In genomic region chr14:76658952-76659502, GRCm38 (mm10) we compare ENCODE assay signal across 9 mouse cellular contexts.
A peak's percentile ranks its signal among the peaks of the same experiment; 100 is the strongest.
DNase-seq lines count a peak whose midpoint lies in the region; ATAC-seq lines count a peak whose summit lies in the region.
"Had no signal": no experiment of that assay in that cellular context is flagged by ENCODE, and none has a peak within 500 bp of the region (broad histone marks: within the 10 kb centered on the region; RNA-seq: fewer than 3 reads in every experiment).

No protein-coding gene starts in this region.

- no peak for DNase-seq in frontal cortex, postnatal 14 days (ENCODE audit: low spot score in 2 of 2)
- DNase-seq in midbrain, embryonic 14.5 days, result peak; percentile 36
- DNase-seq in midbrain, embryonic 11.5 days (ENCODE audit: low spot score, missing footprints), result no peak
- peak; percentile 36 to 54 for DNase-seq in thymus, postnatal 36 days
- no peak for DNase-seq in forebrain, embryonic 11.5 days (ENCODE audit: low spot score)
- DNase-seq in layer of hippocampus, postnatal 36 days, result no peak

- H3K9me3 ChIP-seq in midbrain, embryonic 14.5 days (ENCODE audit: control insufficient read depth, low read length), result no peaks in the 10 kb centered on the region
- H3K9me3 ChIP-seq in midbrain, embryonic 11.5 days (ENCODE audit: control insufficient read depth, low read length), result no peaks in the 10 kb centered on the region
- H3K9me3 ChIP-seq in embryonic facial prominence, embryonic 12.5 days, result no peaks in the 10 kb centered on the region
- no peaks in the 10 kb centered on the region for H3K9me3 ChIP-seq in forebrain, embryonic 11.5 days (ENCODE audit: control insufficient read depth, low read length)

- H3K4me2 ChIP-seq in midbrain, embryonic 14.5 days (ENCODE audit: low read length), result no peak overlapping the region
- H3K4me2 ChIP-seq in midbrain, embryonic 11.5 days, result no peak overlapping the region
- 0 out of 2 replicates have a peak overlapping the region, but pooled peaks have one; percentile 3 for H3K4me2 ChIP-seq in embryonic facial prominence, embryonic 12.5 days (replicated peaks)
- no peak overlapping the region for H3K4me2 ChIP-seq in forebrain, embryonic 11.5 days (ENCODE audit: low read depth, low read length, severe bottlenecking)

- WGBS in midbrain, embryonic 14.5 days, result 62% methylated on average over 15 of the region's 15 CpGs
- WGBS in midbrain, embryonic 11.5 days, result 81% methylated on average over 15 of the region's 15 CpGs
- WGBS in embryonic facial prominence, embryonic 12.5 days, result 56% methylated on average over 15 of the region's 15 CpGs
- WGBS in forebrain, embryonic 11.5 days, result 81% methylated on average over 15 of the region's 15 CpGs

- peaks cover 22% of the 10 kb centered on the region for H3K4me1 ChIP-seq in midbrain, embryonic 14.5 days (ENCODE audit: control insufficient read depth, insufficient read depth, low read length)
- H3K4me1 ChIP-seq in midbrain, embryonic 11.5 days (ENCODE audit: control insufficient read depth, insufficient read depth, low read length), result peaks cover 11% of the 10 kb centered on the region
- H3K4me1 ChIP-seq in embryonic facial prominence, embryonic 12.5 days, result peaks cover 27% of the 10 kb centered on the region
- peaks cover 11% of the 10 kb centered on the region; the same call in 1 of the 2 replicates for H3K4me1 ChIP-seq in forebrain, embryonic 11.5 days (replicated peaks; ENCODE audit: control insufficient read depth, insufficient read depth, low read length)

- no peaks in the 10 kb centered on the region for H3K36me3 ChIP-seq in midbrain, embryonic 14.5 days (ENCODE audit: control insufficient read depth, insufficient read depth, low read length)
- H3K36me3 ChIP-seq in midbrain, embryonic 11.5 days (ENCODE audit: control insufficient read depth, insufficient read depth, low read length), result no peaks in the 10 kb centered on the region
- H3K36me3 ChIP-seq in embryonic facial prominence, embryonic 12.5 days, result no peaks in the 10 kb centered on the region
- H3K36me3 ChIP-seq in forebrain, embryonic 11.5 days (ENCODE audit: control insufficient read depth, insufficient read depth, low read length), result no peaks in the 10 kb centered on the region; the same call in 1 of the 2 replicates

- H3K27me3 ChIP-seq in midbrain, embryonic 14.5 days (ENCODE audit: control insufficient read depth, insufficient read depth, low read length), result no peaks in the 10 kb centered on the region; the same call in 1 of the 2 replicates
- H3K27me3 ChIP-seq in midbrain, embryonic 11.5 days (ENCODE audit: control insufficient read depth, insufficient read depth, low read length), result no peaks in the 10 kb centered on the region
- no peaks in the 10 kb centered on the region for H3K27me3 ChIP-seq in embryonic facial prominence, embryonic 12.5 days
- H3K27me3 ChIP-seq in forebrain, embryonic 11.5 days (ENCODE audit: control insufficient read depth, insufficient read depth, low read length), result no peaks in the 10 kb centered on the region
- H3K27me3 ChIP-seq: megakaryocyte, embryonic 14.5 days had no signal

- no peak overlapping the region for H3K27ac ChIP-seq in midbrain, embryonic 14.5 days (replicated peaks; ENCODE audit: low read depth, low read length)
- H3K27ac ChIP-seq in midbrain, embryonic 11.5 days (ENCODE audit: low read depth, low read length), result no peak overlapping the region
- H3K27ac ChIP-seq in embryonic facial prominence, embryonic 12.5 days, result peak overlapping the region; percentile 54; the same call in 1 of the 2 replicates
- H3K27ac ChIP-seq in forebrain, embryonic 11.5 days (ENCODE audit: low read depth, low read length), result no peak overlapping the region

- H3K4me3 ChIP-seq in midbrain, embryonic 14.5 days (replicated peaks; ENCODE audit: low read depth, low read length), result no peak overlapping the region
- no peak overlapping the region for H3K4me3 ChIP-seq in midbrain, embryonic 11.5 days (ENCODE audit: low read depth, low read length)
- no peak overlapping the region for H3K4me3 ChIP-seq in embryonic facial prominence, embryonic 12.5 days
- H3K4me3 ChIP-seq in forebrain, embryonic 11.5 days (ENCODE audit: low read depth, low read length), result no peak overlapping the region

- ATAC-seq in frontal cortex, adult (ENCODE audit: low TSS enrichment), result peak; percentile 75
- no peak for ATAC-seq in midbrain, embryonic 14.5 days (ENCODE audit: low FRiP score, low TSS enrichment)
- ATAC-seq in midbrain, embryonic 11.5 days (ENCODE audit: low FRiP score), result no peak
- no peak for ATAC-seq in embryonic facial prominence, embryonic 12.5 days (ENCODE audit: insufficient number of reproducible peaks, insufficient read depth, low FRiP score, low TSS enrichment)
- ATAC-seq in forebrain, embryonic 11.5 days (replicated peaks; ENCODE audit: low FRiP score), result no peak

- H3K9ac ChIP-seq in midbrain, embryonic 14.5 days (replicated peaks; ENCODE audit: low read length), result no peak overlapping the region
- H3K9ac ChIP-seq in midbrain, embryonic 11.5 days (ENCODE audit: low read length), result no peak overlapping the region
- no peak overlapping the region for H3K9ac ChIP-seq in embryonic facial prominence, embryonic 12.5 days
- no peak overlapping the region for H3K9ac ChIP-seq in forebrain, embryonic 11.5 days (ENCODE audit: low read length)

Comparison
In these comparisons a context has a peak if more than half of its experiments do, and no peak if none do; other contexts are left out.
1. DNase-seq: peak in midbrain, embryonic 14.5 days (single experiment) and thymus, postnatal 36 days (2 of 2); none in frontal cortex, postnatal 14 days (0 of 2), midbrain, embryonic 11.5 days (single experiment), forebrain, embryonic 11.5 days (single experiment) and layer of hippocampus, postnatal 36 days (0 of 2).